Mouse (Mus musculus): Measurements from ENCODE around the gene Tmem245. TPM values are rescaled to one million over a fixed set of nuclear protein-coding genes. Genes with fewer than 3 reads are reported as not detected.
A peak's percentile ranks its signal among the peaks of the same experiment; 100 is the strongest.

The Tmem245 gene
- polyA plus RNA-seq, 1 experiment = 4.4 TPM

DNA sequence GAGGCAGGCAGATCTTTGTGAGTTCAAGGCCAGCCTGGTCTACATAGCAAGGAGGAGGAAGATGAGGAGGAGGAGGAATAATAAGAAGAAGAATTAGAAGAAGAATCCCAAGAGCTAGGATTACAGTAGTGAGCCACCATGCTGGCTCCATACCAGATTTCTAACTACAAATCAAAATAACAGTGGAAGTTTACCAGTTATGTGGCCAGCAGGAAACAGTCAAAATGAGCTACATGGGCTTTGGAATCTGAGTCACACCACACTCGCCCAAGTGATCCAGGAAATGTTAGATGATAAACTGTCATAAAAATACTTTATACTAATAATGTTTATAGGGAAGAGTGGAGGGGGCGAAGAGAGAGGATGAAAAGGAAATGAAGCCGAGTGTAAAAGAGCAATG, 106.9 kb downstream of the Tmem245 start:
- Histone ChIP-seq H3K4me2 (ENCODE audit: low read depth) (peak overlapping the region; percentile 60), H3K4me3 (no peak overlapping the region), H3ac (ENCODE audit: control insufficient read depth, insufficient read length) (no peak overlapping the region), H3K79me2 (ENCODE audit: control insufficient read depth, insufficient read depth) (no peaks in the 10 kb centered on the region), H3K36me3 (ENCODE audit: control insufficient read depth, insufficient read depth) (no peaks in the 10 kb centered on the region), H3K27me3 (ENCODE audit: control insufficient read depth, insufficient read depth, insufficient read length) (no peaks in the 10 kb centered on the region)
- TF ChIP-seq TCF12 (IDR thresholded peaks at IDR 0.05; ENCODE audit: insufficient read depth, poor library complexity, severe bottlenecking) = no peak
- TF ChIP-seq MYOG (IDR thresholded peaks at IDR 0.05; ENCODE audit: control insufficient read depth in 1 of 3, insufficient read depth in 1 of 3, insufficient read length in 2 of 3, low read depth in 2 of 3) = no peak
- TF ChIP-seq E2F4 (IDR thresholded peaks at IDR 0.05; ENCODE audit: insufficient read depth) = no peak
- no peak for TF ChIP-seq SRF (IDR thresholded peaks at IDR 0.05; ENCODE audit: control insufficient read depth, insufficient read length, low read depth)
- TF ChIP-seq MYOD1 (IDR thresholded peaks at IDR 0.05; ENCODE audit: control insufficient read depth in 1 of 3, insufficient read length in 2 of 3, low read depth in 2 of 3) = no peak
- TF ChIP-seq TCF3 (IDR thresholded peaks at IDR 0.05; ENCODE audit: insufficient read length, low read depth) = no peak
- no peak for TF ChIP-seq USF1 (IDR thresholded peaks at IDR 0.05; ENCODE audit: low read depth)
- no peak for TF ChIP-seq POLR2A (IDR thresholded peaks at IDR 0.05; ENCODE audit: insufficient read length, low read depth)
- no peak for TF ChIP-seq REST (IDR thresholded peaks at IDR 0.05; ENCODE audit: insufficient read depth, insufficient read length)
- no peak for TF ChIP-seq CEBPB (IDR thresholded peaks at IDR 0.05; ENCODE audit: insufficient read depth, poor library complexity, severe bottlenecking)
- TF ChIP-seq POLR2AphosphoS2 (IDR thresholded peaks at IDR 0.05; ENCODE audit: insufficient read length, low read depth) = no peak

DNA sequence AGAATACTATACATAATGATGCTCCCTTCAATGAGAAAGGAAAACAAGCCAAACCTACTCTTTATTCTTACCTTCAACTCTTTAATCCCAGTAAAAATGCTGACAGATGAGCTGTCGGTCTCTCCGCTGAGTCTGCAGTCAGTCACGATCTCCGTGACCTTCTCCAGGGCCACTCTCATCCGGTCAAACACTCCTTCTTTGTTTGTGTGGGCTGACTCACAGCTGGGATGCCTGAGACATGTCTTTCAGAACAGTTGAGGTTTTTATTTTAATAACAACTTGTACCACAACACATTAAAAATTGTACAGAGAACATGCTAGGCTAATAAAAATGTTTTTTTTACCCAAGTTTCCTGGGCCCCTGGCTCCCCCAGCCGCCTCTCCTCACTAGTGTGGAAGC, 109.6 kb downstream of the Tmem245 start:
- no peaks in the 10 kb centered on the region for H3K36me3 ChIP-seq (ENCODE audit: control insufficient read depth, insufficient read depth)
- H3K4me2 ChIP-seq (ENCODE audit: low read depth) = peak overlapping the region; percentile 57
- no peak overlapping the region for H3ac ChIP-seq (ENCODE audit: control insufficient read depth, insufficient read length)
- H3K27me3 ChIP-seq (ENCODE audit: control insufficient read depth, insufficient read depth, insufficient read length) = no peaks in the 10 kb centered on the region
- H3K79me2 ChIP-seq (ENCODE audit: control insufficient read depth, insufficient read depth) = no peaks in the 10 kb centered on the region
- H3K4me3 ChIP-seq = no peak overlapping the region
- TF ChIP-seq MYOD1 (IDR thresholded peaks at IDR 0.05; ENCODE audit: control insufficient read depth in 1 of 3, insufficient read length in 2 of 3, low read depth in 2 of 3) = peak in 2 of 3 experiments; percentile 11 to 17
- no peak for TF ChIP-seq USF1 (IDR thresholded peaks at IDR 0.05; ENCODE audit: low read depth)

DNA sequence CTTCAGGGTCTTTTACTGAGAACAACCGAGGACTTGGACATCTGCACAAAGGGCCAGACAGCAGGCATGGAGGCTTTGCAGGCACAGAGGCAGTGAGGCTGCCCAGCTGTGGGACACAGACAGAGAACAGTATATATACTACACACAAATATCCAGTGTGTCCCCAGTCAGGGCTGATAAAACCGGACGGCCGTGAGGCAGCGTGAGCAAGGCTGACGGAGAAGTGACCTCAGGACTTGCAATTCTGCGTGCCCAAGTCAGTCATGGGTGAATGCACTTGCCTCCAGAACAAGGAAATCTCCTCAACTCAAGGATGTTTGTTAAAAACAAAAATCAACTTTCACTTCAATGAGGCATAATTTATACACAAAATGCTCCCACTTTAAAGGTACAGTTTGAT, 115.2 kb downstream of the Tmem245 start:
- no peaks in the 10 kb centered on the region for H3K36me3 ChIP-seq (ENCODE audit: control insufficient read depth, insufficient read depth)
- no peak overlapping the region for H3ac ChIP-seq (ENCODE audit: control insufficient read depth, insufficient read length)
- no peaks in the 10 kb centered on the region for H3K79me2 ChIP-seq (ENCODE audit: control insufficient read depth, insufficient read depth)
- H3K27me3 ChIP-seq (ENCODE audit: control insufficient read depth, insufficient read depth, insufficient read length) = no peaks in the 10 kb centered on the region
- H3K4me3 ChIP-seq = no peak overlapping the region
- H3K4me2 ChIP-seq (ENCODE audit: low read depth) = no peak overlapping the region
- no peak for TF ChIP-seq USF1 (IDR thresholded peaks at IDR 0.05; ENCODE audit: low read depth)
- no peak for TF ChIP-seq CEBPB (IDR thresholded peaks at IDR 0.05; ENCODE audit: insufficient read depth, poor library complexity, severe bottlenecking)
- TF ChIP-seq MYOG (IDR thresholded peaks at IDR 0.05; ENCODE audit: control insufficient read depth in 1 of 3, insufficient read depth in 1 of 3, insufficient read length in 2 of 3, low read depth in 2 of 3) = no peak
- no peak for TF ChIP-seq POLR2A (IDR thresholded peaks at IDR 0.05; ENCODE audit: insufficient read length, low read depth)
- TF ChIP-seq TCF3 (IDR thresholded peaks at IDR 0.05; ENCODE audit: insufficient read length, low read depth) = no peak
- TF ChIP-seq E2F4 (IDR thresholded peaks at IDR 0.05; ENCODE audit: insufficient read depth) = no peak
- TF ChIP-seq TCF12 (IDR thresholded peaks at IDR 0.05; ENCODE audit: insufficient read depth, poor library complexity, severe bottlenecking) = no peak
- no peak for TF ChIP-seq MAX (IDR thresholded peaks at IDR 0.05; ENCODE audit: low read depth)
- no peak for TF ChIP-seq POLR2AphosphoS2 (IDR thresholded peaks at IDR 0.05; ENCODE audit: insufficient read length, low read depth)

DNA sequence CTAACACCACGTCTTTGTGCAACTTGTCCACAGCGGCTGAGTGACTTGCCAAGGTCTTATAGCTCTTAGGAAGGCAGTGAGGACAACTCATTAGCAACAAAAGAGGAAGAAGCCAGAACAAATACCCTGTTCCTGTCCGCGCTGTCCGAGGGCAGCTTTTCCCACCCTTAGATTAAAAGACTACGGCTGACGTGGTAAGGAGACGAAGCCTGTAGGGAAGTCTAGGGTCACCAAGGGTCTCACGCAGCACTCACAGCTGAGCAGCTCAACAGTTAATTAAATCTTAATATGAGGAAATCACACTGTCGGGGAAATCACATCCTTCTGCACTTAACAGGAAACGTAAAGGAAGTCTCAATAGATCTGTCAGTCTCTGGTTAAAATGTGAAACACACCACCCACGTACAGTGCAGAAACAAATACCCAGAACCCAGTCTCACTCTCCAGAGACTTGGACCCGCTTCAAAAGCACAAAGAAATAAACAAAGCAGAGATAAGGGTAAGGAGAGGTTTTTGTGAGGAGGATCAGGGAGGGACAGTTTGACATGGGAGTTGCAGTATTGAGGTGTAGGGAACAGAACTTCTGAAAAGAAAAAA, 116.1 kb downstream of the Tmem245 start:
- Histone ChIP-seq H3K4me2 (ENCODE audit: low read depth) (no peak overlapping the region), H3K27me3 (ENCODE audit: control insufficient read depth, insufficient read depth, insufficient read length) (no peaks in the 10 kb centered on the region), H3ac (ENCODE audit: control insufficient read depth, insufficient read length) (no peak overlapping the region), H3K79me2 (ENCODE audit: control insufficient read depth, insufficient read depth) (no peaks in the 10 kb centered on the region), H3K36me3 (ENCODE audit: control insufficient read depth, insufficient read depth) (no peaks in the 10 kb centered on the region), H3K4me3 (no peak overlapping the region)
- TF ChIP-seq MYOD1 (IDR thresholded peaks at IDR 0.05; ENCODE audit: control insufficient read depth in 1 of 3, insufficient read length in 2 of 3, low read depth in 2 of 3) (no peak), TCF12 (IDR thresholded peaks at IDR 0.05; ENCODE audit: insufficient read depth, poor library complexity, severe bottlenecking) (no peak), MYOG (IDR thresholded peaks at IDR 0.05; ENCODE audit: control insufficient read depth in 1 of 3, insufficient read depth in 1 of 3, insufficient read length in 2 of 3, low read depth in 2 of 3) (no peak), SRF (IDR thresholded peaks at IDR 0.05; ENCODE audit: control insufficient read depth, insufficient read length, low read depth) (no peak), POLR2A (IDR thresholded peaks at IDR 0.05; ENCODE audit: insufficient read length, low read depth) (no peak), USF1 (IDR thresholded peaks at IDR 0.05; ENCODE audit: low read depth) (no peak), MAX (IDR thresholded peaks at IDR 0.05; ENCODE audit: low read depth) (no peak)

DNA sequence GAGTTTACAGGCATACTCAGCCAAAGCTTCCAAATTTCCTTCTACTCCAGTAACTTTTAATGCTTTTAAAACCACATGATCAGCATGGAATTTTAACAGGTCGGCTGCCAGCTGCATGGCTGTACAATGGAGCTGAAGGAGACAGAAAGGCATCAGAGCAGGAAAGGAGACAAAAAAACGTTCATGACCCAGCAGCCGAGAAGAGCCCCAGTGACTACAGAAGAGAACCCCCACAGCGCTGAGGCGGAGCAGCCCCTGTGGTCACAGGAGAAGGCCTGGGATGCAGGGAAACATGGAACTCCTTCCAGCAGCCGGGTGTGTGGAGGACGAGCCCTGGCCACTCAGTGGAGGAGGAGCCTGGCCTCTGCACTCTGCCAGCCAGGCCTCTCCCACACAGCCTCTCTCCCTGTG, 117.7 kb downstream of the Tmem245 start:
- Histone ChIP-seq H3K27me3 (ENCODE audit: control insufficient read depth, insufficient read depth, insufficient read length) (no peaks in the 10 kb centered on the region), H3K4me3 (no peak overlapping the region), H3K79me2 (ENCODE audit: control insufficient read depth, insufficient read depth) (no peaks in the 10 kb centered on the region), H3ac (ENCODE audit: control insufficient read depth, insufficient read length) (no peak overlapping the region), H3K4me2 (ENCODE audit: low read depth) (peak overlapping the region; percentile 4), H3K36me3 (ENCODE audit: control insufficient read depth, insufficient read depth) (no peaks in the 10 kb centered on the region)
- TF ChIP-seq REST (IDR thresholded peaks at IDR 0.05; ENCODE audit: insufficient read depth, insufficient read length) = no peak
- TF ChIP-seq CEBPB (IDR thresholded peaks at IDR 0.05; ENCODE audit: insufficient read depth, poor library complexity, severe bottlenecking) = no peak
- TF ChIP-seq TCF3 (IDR thresholded peaks at IDR 0.05; ENCODE audit: insufficient read length, low read depth) = no peak
- no peak for TF ChIP-seq SRF (IDR thresholded peaks at IDR 0.05; ENCODE audit: control insufficient read depth, insufficient read length, low read depth)
- TF ChIP-seq MYOD1 (IDR thresholded peaks at IDR 0.05; ENCODE audit: control insufficient read depth in 1 of 3, insufficient read length in 2 of 3, low read depth in 2 of 3) = no peak
- TF ChIP-seq MAX (IDR thresholded peaks at IDR 0.05; ENCODE audit: low read depth) = no peak
- no peak for TF ChIP-seq MYOG (IDR thresholded peaks at IDR 0.05; ENCODE audit: control insufficient read depth in 1 of 3, insufficient read depth in 1 of 3, insufficient read length in 2 of 3, low read depth in 2 of 3)
- no peak for TF ChIP-seq USF1 (IDR thresholded peaks at IDR 0.05; ENCODE audit: low read depth)
- TF ChIP-seq POLR2AphosphoS2 (IDR thresholded peaks at IDR 0.05; ENCODE audit: insufficient read length, low read depth) = no peak
- TF ChIP-seq TCF12 (IDR thresholded peaks at IDR 0.05; ENCODE audit: insufficient read depth, poor library complexity, severe bottlenecking) = no peak
- TF ChIP-seq E2F4 (IDR thresholded peaks at IDR 0.05; ENCODE audit: insufficient read depth) = no peak
- TF ChIP-seq POLR2A (IDR thresholded peaks at IDR 0.05; ENCODE audit: insufficient read length, low read depth) = no peak

Data from myocyte (in vitro differentiated cells).